Mouse (Mus musculus) megakaryocyte, embryonic 14.5 days (primary cell): ENCODE results near the gene Dagla. TPM values are rescaled to one million over a fixed set of nuclear protein-coding genes. Genes with fewer than 3 reads are reported as not detected.
A peak's percentile ranks its signal among the peaks of the same experiment; 100 is the strongest.

ENCODE experiments used
- H3K27me3 ChIP-seq: replicated peaks from 2 replicates; pipeline ENCODE3; 2012; ENCODE audit warnings: inconsistent platforms
- H3K36me3 ChIP-seq: replicated peaks from 2 replicates; pipeline ENCODE3; 2012; ENCODE audit warnings: low read length, inconsistent platforms, mixed read lengths
- H3K4me1 ChIP-seq: 2 replicates; pipeline ENCODE4 v1.6.1; 2012; ENCODE audit warnings: inconsistent platforms
- H3K4me3 ChIP-seq: replicated peaks from 2 replicates; pipeline ENCODE3; 2012; ENCODE audit warnings: moderate library complexity, mild to moderate bottlenecking, inconsistent platforms
- H3K9me3 ChIP-seq: 2 replicates; pipeline ENCODE4 v1.6.1; 2012; ENCODE audit warnings: inconsistent platforms
- FLI1 ChIP-seq: IDR thresholded peaks from 2 replicates; pipeline ENCODE4 v1.6.1; 2012; ENCODE audit warnings: low read length, inconsistent platforms, mixed read lengths
- GATA1 ChIP-seq: IDR thresholded peaks from 3 replicates; pipeline ENCODE4 v1.6.1; 2012; ENCODE audit warnings: mixed read lengths, low read length, inconsistent platforms, borderline replicate concordance
- polyA plus RNA-seq: library from polyadenylated mRNA; stranded (reverse); fragments of >175 nt; gene quantifications from 2 replicates; pipeline ENCODE4 v1.2.3, GENCODE M21; 2012; ENCODE audit warnings: low replicate concordance; ENCODE audit not compliant: insufficient read depth

The Dagla gene
- 0.29 and 1.1 TPM in 2 replicates for polyA plus RNA-seq

DNA sequence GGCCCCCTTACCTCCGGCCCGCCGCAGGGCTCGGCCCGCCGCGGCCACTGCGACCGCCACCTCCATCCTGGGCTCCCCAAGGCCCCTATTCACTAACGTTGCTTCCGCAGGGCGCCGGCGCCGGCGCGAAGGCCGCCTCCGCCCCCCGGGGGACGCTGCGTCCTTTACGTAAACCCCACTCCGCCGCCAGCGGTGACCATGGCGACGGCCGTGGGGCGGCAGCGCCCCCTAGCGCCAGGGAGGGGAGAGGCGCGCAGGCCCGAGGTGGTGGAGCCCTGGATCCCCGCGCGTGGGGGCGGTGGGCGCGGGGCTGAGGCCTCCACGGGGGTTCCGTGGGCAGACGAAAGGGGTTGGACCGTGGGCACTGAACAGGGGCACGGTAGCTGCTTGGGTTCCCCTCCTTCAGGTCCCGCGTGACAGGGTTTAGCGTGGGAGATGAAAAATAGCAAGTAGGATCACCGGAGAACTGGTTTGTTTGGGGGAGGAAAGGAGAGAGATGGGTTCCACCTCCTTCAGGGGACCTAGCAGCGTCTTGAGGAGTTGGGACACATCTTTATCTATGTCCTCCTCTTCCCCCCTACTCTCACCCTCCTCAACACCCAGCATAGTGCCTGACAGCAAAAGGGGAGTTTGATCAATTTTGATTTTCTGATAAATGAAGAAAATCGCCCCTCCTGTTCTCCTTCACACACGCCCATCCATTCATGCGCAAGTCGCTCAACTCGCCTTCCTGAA, at the start of gene Dagla:
Dagla (minus strand) TSS at position 68 of the 735 bp plus-strand sequence.
- 0 out of 2 replicates have a peak, but pooled peaks cover 3% of the 10 kb centered on the region for H3K9me3 ChIP-seq
- H3K27me3 ChIP-seq, result peaks cover 93% of the 10 kb centered on the region
- TF ChIP-seq GATA1 (no peak), FLI1 (no peak)
- H3K36me3 ChIP-seq, result no peaks in the 10 kb centered on the region
- peaks cover 19% of the 10 kb centered on the region for H3K4me1 ChIP-seq
- H3K4me3 ChIP-seq, result peak within 1 kb of the TSS; percentile 89

DNA sequence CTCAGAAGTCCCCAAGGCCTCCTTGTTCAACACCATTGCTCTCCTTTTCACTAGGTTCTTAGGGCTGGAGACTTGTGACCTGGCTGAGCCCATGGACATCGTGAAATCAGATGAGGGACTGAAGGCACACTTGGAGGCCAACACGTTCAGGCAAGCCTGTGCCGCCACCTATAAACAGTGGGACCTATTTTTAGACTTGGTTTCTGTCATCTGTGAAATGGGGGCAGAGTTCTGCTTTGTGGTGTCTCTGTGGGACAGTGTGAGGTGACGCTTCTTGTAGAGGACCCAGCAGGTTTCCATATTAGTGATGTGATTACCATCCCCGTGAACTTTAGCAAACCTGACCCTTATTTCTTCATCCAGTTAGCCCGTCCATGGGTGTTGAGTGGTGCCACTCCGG, 47.5 kb upstream of the Dagla start:
- no peak overlapping the region for H3K4me3 ChIP-seq
- H3K36me3 ChIP-seq, result no peaks in the 10 kb centered on the region
- no peak for TF ChIP-seq GATA1
- TF ChIP-seq FLI1, result no peak
- H3K27me3 ChIP-seq, result peaks cover 37% of the 10 kb centered on the region
- peaks cover 7% of the 10 kb centered on the region; the same call in 1 of the 2 replicates for H3K9me3 ChIP-seq
- peaks cover 5% of the 10 kb centered on the region; the same call in 1 of the 2 replicates for H3K4me1 ChIP-seq

DNA sequence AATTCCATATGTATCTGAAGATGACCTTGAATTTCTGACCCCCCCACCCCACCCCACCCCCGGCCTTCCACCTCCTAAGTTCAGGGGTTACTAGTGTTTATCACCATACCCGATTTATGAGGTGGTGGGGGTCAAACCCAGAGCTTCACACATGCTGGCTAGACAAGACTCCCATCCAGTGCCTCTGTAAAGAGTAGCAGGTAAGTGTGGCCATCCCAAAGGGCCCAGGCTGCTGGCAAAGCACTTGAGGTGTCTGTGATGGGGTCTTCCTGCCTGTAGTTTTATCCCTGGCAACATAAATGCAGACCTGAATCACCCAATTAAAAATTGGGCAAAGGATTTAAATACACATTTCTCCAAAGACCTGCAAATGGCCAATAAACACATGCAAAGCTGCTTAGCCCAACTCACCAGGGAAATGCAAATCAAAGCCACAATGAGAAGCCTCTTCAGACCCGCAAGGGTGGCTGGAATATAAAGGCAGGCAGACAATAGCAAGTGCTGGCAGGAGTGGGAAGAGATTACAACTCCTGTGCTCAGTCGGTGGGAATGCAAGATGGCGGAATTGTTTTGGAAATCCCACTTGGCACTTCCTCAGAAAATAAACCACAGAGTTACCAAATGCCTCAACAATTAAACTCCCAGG, 43.1 kb upstream of the Dagla start:
- no peak for TF ChIP-seq FLI1
- TF ChIP-seq GATA1, result no peak
- Histone ChIP-seq H3K27me3 (peaks cover 48% of the 10 kb centered on the region), H3K36me3 (no peaks in the 10 kb centered on the region), H3K4me3 (no peak overlapping the region), H3K4me1 (peaks cover 13% of the 10 kb centered on the region), H3K9me3 (peaks cover 9% of the 10 kb centered on the region; the same call in 1 of the 2 replicates)

DNA sequence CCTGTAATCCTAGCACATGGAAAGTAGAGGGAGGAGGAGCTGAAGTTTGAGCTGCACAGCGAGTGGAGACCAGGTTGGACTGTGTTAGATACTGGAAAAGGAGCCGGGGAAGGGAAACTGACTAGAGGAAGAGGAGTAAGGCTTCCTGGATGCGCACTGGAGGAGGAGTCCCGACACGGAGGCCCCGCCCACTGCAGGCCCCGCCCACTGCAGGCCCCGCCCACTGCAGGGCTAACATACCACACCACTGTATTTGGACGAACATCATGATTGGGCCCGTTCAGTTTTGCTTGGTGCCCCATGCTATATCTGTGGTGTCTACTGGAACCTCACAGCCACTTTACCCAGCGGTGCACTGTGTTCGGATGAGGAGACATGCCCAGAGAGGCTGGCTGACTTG, 41.0 kb upstream of the Dagla start:
- Histone ChIP-seq H3K4me3 (peak overlapping the region; percentile 8), H3K36me3 (no peaks in the 10 kb centered on the region), H3K4me1 (peaks cover 23% of the 10 kb centered on the region), H3K9me3 (peaks cover 7% of the 10 kb centered on the region; the same call in 1 of the 2 replicates), H3K27me3 (peaks cover 58% of the 10 kb centered on the region)
- TF ChIP-seq FLI1 (no peak), GATA1 (no peak)

DNA sequence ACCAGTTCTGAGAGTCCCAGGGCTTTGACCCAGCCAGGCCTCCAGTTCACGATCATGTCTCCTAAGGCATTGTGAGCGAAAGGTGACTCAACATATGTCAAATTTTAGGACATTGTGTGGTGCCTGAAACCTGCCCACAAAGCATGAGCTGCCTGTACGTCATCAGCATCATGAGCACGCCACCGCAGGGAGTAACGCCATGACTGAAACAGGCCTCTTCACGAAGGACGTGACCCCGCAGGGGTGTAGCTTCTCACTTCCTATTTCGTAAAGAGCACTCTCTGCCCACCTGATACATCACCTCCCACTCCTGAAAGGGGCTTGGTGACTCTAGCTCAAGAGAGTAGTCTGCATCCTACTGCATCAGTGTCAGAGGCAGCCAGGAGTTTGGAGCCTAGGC, 39.2 kb upstream of the Dagla start:
- H3K9me3 ChIP-seq, result 0 out of 2 replicates have a peak, but pooled peaks cover 2% of the 10 kb centered on the region
- H3K4me1 ChIP-seq, result peaks cover 23% of the 10 kb centered on the region
- no peaks in the 10 kb centered on the region for H3K36me3 ChIP-seq
- peak overlapping the region; percentile 3 for H3K4me3 ChIP-seq
- TF ChIP-seq FLI1 (no peak), GATA1 (no peak)
- H3K27me3 ChIP-seq, result peaks cover 71% of the 10 kb centered on the region

DNA sequence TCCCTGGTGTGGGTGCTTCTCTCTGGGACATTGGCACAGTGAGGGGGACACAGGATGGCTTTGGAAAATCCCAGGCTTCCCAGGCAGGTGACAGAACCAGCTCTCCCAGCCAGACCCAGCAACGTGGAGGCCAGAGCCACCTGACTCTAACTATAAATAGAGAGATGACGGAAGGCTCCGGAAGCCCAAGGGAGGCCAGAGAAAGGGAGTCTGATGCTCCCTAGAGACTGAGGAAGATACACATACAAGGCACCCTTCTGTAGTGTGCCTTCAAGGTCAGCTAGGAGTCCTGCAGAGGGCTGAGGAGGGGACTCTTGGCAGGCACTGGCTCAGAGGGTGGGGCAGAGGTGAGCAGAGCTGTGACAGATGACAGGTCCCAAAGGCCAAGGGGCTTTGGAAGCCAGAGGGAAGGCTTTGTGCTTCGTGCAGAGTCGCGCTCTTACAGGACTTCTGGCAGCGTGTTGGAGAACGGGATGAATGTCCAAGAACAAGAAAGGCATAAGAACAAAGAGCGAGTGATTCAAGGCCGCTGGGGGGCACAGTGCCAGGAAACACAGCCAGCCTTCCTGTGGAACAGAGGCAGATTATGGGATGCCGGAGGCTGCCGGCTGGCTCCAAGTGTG, 37.3 kb upstream of the Dagla start:
- TF ChIP-seq FLI1 (no peak), GATA1 (no peak)
- Histone ChIP-seq H3K4me1 (peaks cover 23% of the 10 kb centered on the region), H3K27me3 (peaks cover 86% of the 10 kb centered on the region), H3K36me3 (no peaks in the 10 kb centered on the region), H3K4me3 (no peak overlapping the region), H3K9me3 (0 out of 2 replicates have a peak, but pooled peaks cover 2% of the 10 kb centered on the region)

DNA sequence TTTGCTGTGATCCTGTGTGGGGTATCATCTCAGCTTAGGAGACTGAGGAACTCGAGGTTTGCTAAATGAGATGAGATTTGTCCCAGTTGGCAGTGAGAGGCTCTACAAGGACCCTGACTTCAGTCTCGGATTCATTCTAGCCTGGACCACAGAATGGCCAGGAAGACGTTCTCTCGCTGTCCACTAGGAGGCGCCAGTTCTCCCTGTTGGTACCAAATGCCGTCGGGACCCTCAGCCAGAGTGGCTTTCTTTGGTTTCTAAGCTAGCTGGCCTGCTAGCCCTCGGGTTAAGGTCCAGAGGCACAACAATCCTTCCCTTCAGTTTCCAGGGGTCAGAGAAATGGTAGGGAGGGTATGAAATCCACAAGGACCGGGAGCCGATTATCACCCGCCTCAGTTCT, 36.5 kb upstream of the Dagla start:
- no peak for TF ChIP-seq FLI1
- TF ChIP-seq GATA1, result no peak
- H3K27me3 ChIP-seq, result peaks cover 86% of the 10 kb centered on the region
- H3K9me3 ChIP-seq, result 0 out of 2 replicates have a peak, but pooled peaks cover 2% of the 10 kb centered on the region
- no peaks in the 10 kb centered on the region for H3K36me3 ChIP-seq
- no peak overlapping the region for H3K4me3 ChIP-seq
- peaks cover 18% of the 10 kb centered on the region for H3K4me1 ChIP-seq

DNA sequence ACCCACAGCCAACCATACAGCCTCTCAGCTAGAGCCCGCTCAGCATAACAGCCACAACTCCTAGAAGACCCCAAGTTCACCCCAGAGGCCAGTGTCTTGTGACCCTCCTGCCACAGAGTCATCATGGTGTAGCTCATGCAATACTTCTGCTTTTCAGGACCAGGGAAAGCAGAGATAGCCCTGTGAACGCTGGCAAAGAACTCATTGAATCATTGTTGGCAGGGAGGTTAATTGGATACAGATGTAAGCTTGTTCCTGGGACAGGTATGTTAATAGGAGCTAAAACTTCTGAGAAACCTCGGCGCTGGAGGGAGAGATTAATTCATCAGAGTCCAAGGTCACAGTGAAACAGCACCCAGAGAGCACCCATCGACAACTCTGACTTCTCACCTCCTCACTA, 36.0 kb upstream of the Dagla start:
- H3K9me3 ChIP-seq, result 0 out of 2 replicates have a peak, but pooled peaks cover 2% of the 10 kb centered on the region
- no peaks in the 10 kb centered on the region for H3K36me3 ChIP-seq
- H3K27me3 ChIP-seq, result peaks cover 82% of the 10 kb centered on the region
- TF ChIP-seq FLI1 (no peak), GATA1 (no peak)
- no peak overlapping the region for H3K4me3 ChIP-seq
- H3K4me1 ChIP-seq, result peaks cover 14% of the 10 kb centered on the region

DNA sequence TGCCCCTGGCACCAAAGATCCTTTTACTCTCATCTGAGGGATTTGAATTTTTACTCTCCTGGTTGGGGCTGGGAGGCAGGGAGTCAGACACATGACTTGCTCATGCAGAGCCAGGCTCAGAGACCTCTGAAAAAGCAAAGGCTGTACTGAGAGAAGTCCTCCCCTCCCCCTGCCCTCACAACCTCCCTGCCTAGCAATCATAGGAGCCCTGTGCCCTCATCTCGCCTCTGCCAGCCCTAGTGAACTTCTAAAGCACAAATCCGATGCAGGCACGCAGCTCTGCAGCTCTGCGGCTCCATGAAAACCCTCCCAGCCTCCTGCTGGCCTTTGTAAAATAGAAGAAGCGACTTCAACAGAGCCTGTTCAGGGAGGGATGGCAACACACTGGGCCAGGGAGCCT, 34.6 kb upstream of the Dagla start:
- Histone ChIP-seq H3K4me1 (peaks cover 9% of the 10 kb centered on the region; the same call in 1 of the 2 replicates), H3K36me3 (no peaks in the 10 kb centered on the region), H3K4me3 (no peak overlapping the region), H3K27me3 (peaks cover 83% of the 10 kb centered on the region), H3K9me3 (no peaks in the 10 kb centered on the region)
- TF ChIP-seq GATA1 (no peak), FLI1 (no peak)
